Mouse (Mus musculus): ENCODE measurements around the gene 2310002L09Rik. TPM values are rescaled to one million over a fixed set of nuclear protein-coding genes. Genes with fewer than 3 reads are reported as not detected.
"Not testable (repeated sequence)": the region's sequence is repeated elsewhere in the genome, so short reads cannot be mapped to it uniquely, and the experiment has no call there.

The 2310002L09Rik gene
- total RNA-seq (2021), result 100 to 1,000 TPM; 130 to 168 TPM
- long read RNA-seq, experiment 1, transcript 2310002L09Rik-202 (2 exons, 1,929 nt), result major isoform, 47 of 117 reads
- long read RNA-seq, experiment 1, transcript 2310002L09Rik-201 (3 exons, 958 nt), result minor isoform, 12 of 117 reads
- long read RNA-seq, experiment 1, partial matches to known transcripts, result 14 of 117 reads
- long read RNA-seq, experiment 1, other reads (novel, unspliced or antisense), result 44 of 117 reads
- long read RNA-seq, experiment 2, transcript 2310002L09Rik-201 (3 exons, 958 nt), result minor isoform, 15 of 138 reads
- long read RNA-seq, experiment 2, transcript 2310002L09Rik-202 (2 exons, 1,929 nt), result major isoform, 42 of 138 reads
- long read RNA-seq, experiment 2, partial matches to known transcripts, result 29 of 138 reads
- long read RNA-seq, experiment 2, other reads (novel, unspliced or antisense), result 52 of 138 reads

GRCm38 (mm10) chr4:73950375-73950896, at the start of gene 2310002L09Rik:
Gene 2310002L09Rik, minus strand, starts transcription at chr4:73950846.
- peak; percentile 50 for DNase-seq (ENCODE audit: low spot score)

- peak; percentile 70 for DNase-seq (ENCODE audit: low spot score)
Observed at GRCm38 (mm10) chr4:73980454-73980853, 29.8 kb upstream of the 2310002L09Rik start.

- DNase-seq (ENCODE audit: low spot score), result not testable (repeated sequence)
Observed at GRCm38 (mm10) chr4:73920660-73921059, 30.0 kb downstream of the 2310002L09Rik start, which contains the start of gene Gm11756. Gene Gm11756, minus strand, starts transcription at chr4:73920760.

GRCm38 (mm10) chr4:73905853-73906252, 44.8 kb downstream of the 2310002L09Rik start, which contains the start of gene Gm13871:
Gene Gm13871, minus strand, starts transcription at chr4:73905953.
- DNase-seq (ENCODE audit: low spot score), result not testable (repeated sequence)

- not testable (repeated sequence) for DNase-seq (ENCODE audit: low spot score)
Observed at GRCm38 (mm10) chr4:73891012-73891411, 59.6 kb downstream of the 2310002L09Rik start, which contains the start of gene Gm11757. Gene Gm11757, minus strand, starts transcription at chr4:73891112.

Other genes starting within 250 kb of the 2310002L09Rik start
- not detected for gene Rasef, start 159.9 kb downstream of the 2310002L09Rik start, total RNA-seq (2021)
- gene Gm11758, start 74.6 kb downstream of the 2310002L09Rik start, total RNA-seq (2021), result not detected
- gene Gm11757, start 59.7 kb downstream of the 2310002L09Rik start, total RNA-seq (2021), result not detected
- gene Gm13871, start 44.9 kb downstream of the 2310002L09Rik start, total RNA-seq (2021), result not detected
- gene Gm11756, start 30.1 kb downstream of the 2310002L09Rik start, total RNA-seq (2021), result 1 to 10 TPM in 1 of 2 experiments, under 1 TPM in 1; 0.91 to 1.7 TPM
- gene Frmd3, start 62.6 kb upstream of the 2310002L09Rik start, total RNA-seq (2021), result under 1 TPM; 0.21 to 0.30 TPM

Data from gastrocnemius, adult 18-20 months (tissue).